Mouse (Mus musculus) adipocyte (in vitro differentiated cells): ENCODE results near the gene Nmnat2.
A peak's percentile ranks its signal among the peaks of the same experiment; 100 is the strongest.

ENCODE experiments used
- DNase-seq: peaks from one replicate; pipeline ENCODE4 v3.0.0-alpha.2; 2016; ENCODE audit warnings: low spot score

Gene Nmnat2

DNA sequence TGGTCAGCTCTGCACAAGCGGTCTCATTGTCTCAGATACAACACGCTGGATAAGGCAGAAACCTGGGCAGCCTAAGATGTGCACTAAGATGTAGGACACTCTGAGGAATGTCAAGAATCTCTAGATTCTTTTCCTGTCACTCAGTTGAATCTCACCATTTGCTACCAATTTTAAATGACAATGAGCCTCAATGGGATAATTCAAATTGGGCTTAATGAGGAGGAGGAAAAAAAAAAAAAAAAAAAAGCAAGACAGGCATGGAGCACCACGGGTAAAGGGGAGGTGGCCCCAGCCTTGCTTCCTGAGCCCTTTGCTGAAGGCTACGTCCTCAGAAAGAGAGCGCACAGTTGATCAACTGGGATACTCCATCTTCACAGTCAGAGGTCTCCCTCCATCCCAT is 138.4 kb downstream of the Nmnat2 start:
- no peak for DNase-seq

DNA sequence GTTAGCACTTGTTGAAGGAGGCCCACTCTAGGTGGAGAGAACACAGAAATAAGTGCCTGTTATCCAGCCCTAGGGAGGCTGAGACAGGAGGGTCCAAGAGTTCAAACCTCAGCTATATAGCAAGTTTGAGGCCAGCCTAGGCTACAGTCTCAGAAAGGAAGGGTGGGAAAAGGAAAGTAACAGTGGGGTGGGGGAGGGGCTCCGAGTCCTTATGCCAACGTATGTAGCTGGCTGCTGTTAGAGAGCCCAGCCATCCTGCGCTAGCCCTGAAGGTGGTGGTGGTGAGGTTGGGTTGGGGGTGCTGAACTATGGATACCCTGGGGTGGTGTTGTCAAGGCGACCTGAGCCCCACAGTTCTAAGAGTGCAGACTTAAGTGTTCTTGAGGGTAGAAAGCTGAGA is 138.8 kb downstream of the Nmnat2 start:
- no peak for DNase-seq

DNA sequence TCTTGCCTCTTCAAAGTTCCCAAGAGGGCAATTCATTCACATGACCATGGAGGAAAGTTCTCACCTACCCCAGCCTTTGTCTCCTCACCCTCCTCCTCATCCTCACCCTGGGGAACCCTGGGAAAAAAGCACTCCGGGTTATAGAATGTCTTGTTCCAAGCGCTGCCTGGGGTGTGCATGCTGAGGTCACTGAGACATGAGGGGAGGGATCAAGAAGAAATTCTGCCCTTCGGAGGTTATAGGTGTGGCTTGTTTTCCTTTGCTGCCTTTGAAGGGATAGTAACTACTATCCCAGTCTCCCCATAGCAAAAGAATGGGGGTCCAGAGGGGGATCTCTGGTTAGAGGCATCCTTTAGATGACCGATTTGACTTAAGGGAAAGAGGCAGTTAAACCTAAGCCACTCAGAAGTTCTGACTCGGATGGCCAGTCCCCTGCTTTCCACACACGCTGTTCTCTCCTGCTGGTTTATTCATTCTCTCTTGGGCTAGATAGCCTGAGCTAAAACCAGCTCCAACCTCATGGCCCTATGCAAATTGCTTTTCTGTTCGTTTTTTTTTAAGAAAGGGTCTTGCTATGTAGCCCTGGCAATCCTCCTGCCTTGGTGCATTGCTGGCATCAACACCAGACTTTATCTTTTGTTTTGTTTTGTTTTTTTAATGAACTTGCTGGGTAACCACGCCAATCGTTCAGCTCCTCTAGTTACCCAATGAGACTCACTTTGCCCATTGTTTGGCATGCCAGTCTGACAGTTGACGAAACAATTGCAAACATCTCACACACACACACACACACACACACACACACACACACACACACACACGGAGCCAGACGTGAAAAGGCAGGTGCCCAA is 139.7 kb downstream of the Nmnat2 start:
- no peak for DNase-seq

DNA sequence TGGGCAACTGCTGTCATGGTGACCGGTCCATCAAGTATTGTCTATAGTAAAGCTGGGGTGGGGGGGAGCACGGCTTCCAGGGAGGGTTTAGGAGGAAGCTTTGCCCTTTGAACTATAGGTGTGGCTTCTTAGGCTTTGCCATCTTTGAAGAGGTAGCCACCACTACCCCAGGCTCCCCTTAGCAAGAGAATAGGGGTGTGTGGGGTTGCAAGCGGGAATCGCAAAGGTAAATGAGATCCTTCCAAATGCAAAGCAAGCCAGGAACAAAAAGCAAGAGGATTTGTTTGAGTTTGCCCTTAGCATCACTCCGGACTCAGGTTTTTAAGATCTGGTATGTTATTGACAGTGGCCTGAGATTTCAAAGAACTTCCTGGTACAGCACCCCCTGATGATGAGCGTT is 140.5 kb downstream of the Nmnat2 start:
- no peak for DNase-seq

DNA sequence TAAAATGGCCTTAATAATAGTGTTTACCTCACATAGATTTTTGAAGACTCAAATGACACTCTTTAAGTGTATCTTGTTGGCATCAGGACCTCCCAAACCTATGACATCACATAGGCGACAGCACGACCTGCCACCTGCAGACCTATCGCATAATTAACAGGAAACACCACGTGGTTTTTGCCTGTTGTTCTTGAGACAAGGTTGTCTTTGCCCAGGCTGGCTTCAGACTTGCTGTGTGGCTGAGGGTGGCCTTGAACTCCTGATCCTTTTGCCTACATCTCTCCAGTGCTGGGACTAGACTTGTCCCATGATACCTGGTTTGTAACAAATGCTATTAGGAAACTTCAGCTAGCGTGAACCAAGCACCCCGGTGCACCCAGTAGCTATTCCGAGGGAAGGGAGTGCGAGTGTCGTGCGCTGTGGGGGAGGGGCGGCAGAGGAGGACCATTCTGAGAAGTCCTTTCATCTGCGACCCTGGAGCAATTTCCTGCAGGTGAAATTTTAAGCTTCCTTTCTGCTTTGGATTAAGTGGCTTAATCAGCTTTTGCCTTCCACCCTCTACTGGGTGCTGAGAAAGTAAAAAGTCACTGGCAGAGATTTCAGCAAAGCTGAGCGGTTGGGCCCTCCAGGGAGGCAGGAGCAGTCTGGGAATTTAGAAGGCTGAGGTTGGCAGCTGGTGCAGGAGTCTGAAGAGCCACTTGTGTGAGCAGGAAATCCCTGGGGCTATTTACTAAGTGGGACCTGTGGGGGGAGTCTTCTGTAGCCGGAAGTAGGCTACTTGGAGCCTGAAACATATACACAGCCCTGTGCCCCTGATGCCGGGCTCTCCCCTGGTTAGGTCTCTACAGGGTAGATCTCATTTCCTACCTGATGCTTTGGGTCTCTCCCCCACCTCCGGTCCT is 141.3 kb downstream of the Nmnat2 start:
- no peak for DNase-seq

DNA sequence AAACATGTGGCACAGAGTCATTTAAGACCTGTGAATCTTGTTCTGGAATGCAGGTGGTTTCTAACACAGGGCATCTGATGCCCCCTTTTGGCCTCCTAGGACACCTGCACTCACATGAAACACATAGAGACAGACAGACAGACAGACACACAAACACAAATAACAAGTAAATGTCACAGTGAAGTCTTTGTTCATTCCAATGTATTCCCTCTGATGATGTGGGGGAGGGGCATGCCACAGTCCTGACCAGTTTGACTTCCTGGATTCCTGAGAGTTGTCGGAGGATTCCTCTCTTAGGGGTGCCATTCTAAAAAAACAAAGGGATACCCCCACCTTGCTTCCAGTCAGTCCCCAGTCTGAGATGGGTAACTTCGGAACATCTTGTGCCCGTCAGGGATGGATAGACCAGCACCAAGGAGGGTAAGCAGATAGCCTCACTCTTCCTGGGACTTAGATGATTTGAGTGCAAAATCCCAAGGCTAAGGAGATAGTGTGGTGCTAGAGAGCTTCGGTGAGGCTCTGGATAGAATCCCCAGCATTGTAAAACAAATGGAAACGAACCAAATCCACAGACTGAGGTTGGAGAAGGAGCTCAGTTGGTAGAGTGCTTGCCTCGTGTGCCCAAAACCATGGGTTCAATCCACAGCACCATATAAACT is 142.4 kb downstream of the Nmnat2 start:
- no peak for DNase-seq

DNA sequence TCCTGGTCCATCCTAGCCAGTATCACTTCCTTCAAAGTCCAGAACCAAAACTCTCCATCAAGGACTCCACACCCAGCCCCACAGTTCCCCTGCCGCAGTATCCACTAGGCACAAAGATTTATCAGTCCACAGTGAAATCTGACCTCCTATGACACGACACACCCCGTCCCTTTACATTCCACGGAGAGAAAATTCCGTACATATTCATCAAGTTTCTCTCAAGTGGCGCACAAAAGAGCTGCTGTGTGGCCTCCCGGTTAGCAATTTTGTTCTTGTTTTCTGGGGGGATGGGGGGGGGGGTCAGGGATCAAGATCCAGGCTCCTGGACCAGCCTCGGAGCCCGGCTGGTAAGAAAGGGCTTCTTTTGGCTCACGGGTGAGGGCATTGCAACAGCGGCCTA is 143.8 kb downstream of the Nmnat2 start:
- DNase-seq = no peak

DNA sequence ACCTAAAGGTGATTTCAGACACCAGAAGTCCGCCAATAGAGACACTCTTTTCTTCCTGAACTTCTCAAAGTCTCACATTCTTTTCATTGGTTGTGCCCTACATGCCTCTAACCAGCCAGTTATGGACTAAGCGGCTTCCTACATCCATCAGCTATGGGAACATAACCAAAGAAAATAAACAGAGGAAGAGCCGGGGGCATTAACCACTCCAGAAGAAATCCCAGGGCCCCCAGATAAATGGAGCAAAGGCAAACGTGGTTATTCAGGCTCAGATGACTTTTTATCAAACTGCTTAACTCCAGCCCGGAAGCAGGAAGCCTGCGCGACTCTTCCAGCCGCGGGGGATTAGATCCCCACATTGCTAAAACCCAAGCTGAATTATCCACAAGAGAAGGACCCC is 146.1 kb downstream of the Nmnat2 start:
- peak; percentile 49 for DNase-seq

DNA sequence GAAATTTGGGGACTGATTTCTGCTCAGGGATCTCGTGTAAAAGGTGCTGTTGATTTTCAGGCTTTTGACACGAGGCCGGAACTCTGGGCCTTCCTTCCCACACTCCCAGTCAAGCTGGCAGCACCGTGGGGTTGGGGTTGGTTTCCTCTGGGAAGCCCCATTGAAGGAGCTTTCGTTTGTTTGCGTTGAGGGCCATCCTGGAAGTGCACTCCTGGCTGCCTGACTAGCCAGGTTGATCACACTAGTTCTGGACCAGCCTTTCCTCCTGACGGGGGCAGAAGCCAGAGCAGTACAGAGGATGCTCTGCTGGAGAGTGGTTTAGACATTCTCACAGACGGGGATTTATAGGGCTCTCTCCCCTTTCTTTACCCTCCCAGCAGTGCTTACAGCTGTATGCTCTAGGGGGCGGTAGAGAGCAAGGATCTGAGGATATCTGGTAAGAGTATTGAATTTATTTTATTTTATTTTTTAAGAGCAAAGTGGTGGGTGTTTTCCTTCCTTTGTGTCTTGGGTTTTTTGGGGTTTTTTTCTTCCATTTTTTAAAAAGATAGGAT is 146.6 kb downstream of the Nmnat2 start:
- DNase-seq = peak; percentile 81

DNA sequence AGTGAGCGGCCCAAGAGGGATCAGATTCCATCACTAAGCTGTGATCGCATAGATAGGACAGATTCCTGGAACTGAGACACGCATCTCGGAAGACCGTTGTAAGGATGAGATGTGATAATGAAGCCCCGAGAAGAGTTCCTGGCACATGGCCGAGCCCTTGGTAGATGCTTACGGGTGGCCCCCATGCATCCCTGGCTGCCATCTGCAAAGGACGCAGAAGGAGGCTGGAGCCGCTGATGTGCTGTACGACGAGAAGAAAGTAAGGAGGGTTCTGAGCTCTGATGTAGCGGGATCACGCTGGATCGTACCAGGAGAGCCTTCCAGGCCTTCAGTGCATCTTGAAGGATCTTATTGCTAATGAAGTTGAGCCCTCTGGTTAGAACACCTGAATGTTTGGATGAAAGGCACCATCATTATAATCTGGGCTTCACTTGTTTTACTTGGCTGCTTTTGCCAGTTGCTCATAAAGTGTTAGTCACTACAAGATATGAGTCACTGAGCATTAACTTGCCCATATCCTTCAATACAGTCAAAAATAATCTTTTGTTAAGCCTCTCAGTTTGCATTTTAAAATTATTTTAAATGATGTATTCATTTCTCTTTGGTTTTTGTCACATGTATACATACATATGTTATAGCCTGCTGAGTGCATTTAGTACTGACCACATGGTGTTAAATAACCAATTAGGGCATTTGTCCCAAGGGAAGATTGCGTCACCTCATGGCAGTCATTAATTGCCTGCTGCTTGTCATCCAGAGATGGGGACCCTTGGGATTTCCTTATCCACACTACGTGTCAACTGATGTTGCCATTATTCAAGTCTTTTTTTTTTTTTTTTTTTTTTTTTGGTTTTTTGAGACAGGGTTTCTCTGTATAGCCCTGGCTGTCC is 147.7 kb downstream of the Nmnat2 start:
- DNase-seq = no peak

DNA sequence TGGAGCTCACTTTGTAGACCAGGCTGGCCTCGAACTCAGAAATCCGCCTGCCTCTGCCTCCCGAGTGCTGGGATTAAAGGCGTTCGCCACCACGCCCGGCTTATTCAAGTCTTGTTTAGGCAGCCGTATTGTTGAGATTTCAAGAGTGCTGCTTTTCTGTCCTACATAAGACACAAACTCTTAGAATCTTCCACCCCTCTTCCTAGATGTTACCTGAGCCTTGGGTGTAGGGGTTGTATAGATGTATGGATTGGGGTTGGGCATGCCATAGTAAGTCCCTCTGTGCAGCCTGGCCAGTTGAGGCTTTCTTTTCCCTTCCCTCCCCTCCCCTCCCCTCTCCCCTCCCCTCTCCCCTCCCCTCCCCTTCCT is 148.4 kb downstream of the Nmnat2 start:
- DNase-seq = no peak

DNA sequence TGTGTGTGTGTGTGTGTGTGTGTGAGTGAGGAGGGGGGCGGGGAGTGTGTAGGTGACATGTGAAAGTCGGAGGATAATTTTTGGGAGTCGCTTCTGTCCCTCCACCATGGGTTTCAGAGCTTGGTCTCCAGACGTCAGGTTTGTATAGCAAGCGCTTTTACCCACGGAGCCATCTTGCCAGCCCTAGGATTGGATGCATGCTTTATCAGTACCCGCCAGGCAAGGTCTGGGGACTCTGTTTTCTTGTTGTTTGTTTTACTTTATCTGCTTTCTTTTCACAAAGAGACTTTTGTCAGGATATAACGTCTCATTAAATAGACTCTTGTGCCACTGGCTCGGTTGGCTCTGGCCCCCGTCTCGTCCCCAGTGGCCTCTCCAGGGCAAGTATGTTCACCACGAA is 150.0 kb downstream of the Nmnat2 start:
- DNase-seq = peak; percentile 40

DNA sequence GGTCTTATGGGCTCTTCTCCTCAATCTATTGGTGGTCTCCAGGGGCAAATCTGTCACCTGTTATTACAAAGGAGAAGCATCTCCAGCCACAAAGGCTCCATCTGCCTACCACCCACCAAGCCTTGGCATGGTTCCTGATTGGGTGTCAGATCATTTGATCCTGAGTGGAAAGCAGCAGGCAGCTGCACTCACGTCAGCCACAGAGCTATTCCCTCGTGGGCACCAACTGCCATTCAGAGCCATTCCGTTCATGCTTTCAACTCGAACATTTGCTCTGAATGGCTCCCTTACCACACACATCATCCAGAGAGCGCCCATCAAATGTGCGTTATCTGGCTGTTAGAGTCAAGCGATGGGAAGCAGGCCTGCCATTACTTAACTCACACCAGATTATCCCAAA is 153.1 kb downstream of the Nmnat2 start:
- no peak for DNase-seq

DNA sequence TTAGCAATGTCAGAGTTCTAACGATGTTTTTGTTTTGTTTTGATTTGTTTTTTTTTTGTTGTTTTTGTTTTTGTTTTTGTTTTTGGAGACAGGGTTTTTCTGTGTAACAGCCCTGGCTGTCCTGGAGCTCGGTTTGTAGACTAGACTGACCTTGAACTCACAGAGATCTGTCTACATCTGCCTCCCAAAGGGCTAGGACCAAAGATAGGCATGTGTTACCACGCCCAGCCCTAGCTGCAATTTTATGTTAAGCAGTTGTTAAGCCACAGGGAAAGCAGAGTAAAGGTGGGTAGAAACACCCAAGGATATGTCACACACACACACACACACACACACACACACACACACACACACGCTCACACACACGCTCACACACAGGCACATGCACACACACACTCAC is 154.6 kb downstream of the Nmnat2 start:
- DNase-seq = no peak

DNA sequence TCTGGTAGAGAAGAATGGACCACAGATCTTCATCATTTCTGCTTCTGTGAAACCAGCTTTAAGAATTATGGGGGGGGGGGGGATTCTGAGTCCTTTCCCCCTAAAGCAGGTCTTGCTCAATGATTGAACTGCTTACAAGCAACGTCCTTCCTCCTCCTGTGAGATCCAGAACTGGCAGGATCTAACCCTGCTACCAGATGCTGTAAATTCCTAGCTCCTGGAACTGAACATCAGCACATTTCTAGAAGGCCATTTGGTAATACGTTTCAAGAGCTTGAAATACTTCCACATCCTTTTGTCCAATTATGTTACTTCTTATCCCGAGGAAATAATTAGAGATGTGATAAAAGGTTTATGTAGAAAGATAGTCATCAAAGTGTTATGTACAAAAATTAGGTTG is 155.0 kb downstream of the Nmnat2 start:
- no peak for DNase-seq

DNA sequence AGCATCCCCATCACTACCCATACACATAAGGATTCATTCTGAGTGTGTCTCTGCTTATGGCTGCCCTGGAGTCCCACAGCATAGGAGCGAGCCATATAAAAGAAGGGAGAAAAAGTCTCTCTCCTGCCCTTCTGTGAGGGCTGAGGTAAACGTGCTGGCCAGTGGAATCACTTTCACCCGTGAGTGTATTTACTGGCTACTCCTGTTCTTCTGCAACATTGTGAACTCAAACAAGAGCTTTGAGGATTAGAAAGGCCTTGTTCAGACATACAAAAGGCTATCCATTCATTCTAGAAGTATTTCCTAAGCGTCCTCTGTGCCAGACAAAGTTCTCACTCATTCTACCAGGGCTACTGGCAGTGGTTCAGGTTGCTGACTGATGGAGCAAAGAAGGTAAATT is 156.8 kb downstream of the Nmnat2 start:
- DNase-seq = no peak

DNA sequence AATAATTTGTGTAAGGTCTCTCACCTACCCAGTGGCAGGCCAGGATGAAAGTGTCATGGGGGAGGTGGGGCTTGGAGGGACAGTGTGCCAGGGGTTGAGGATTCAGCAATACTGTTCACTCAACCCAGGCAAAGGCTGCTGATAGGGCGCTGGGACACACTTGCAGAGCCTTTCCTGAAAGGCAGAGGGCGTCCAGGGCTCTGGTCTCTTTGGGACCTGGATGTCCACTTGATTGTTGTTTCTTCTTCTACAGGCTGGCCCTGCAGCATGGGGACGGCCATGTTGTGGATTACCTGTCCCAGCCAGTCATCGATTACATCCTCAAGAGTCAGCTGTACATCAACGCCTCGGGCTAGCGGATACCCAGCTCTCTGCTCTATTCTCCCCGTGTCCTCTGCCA is 160.5 kb downstream of the Nmnat2 start:
- DNase-seq = no peak

DNA sequence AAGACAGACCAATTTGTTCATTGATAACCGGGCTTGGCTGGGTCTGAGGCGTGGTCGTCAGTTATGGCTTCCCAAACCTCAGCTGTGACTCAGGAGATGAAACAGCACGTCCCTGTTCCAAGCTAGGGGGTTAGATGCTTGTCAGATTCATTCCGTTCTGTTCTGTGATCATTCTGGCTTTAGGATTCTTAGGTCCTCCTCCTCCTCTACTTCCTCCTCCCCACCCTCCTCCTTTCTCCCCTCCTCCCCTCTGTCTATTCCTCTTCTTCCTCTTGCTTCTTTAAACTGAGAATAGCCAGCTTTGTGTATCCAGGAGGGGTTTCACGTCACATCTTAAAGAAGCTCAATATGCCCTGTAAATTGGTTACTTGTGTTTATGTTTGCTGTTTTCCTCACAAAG is 165.8 kb downstream of the Nmnat2 start:
- no peak for DNase-seq

DNA sequence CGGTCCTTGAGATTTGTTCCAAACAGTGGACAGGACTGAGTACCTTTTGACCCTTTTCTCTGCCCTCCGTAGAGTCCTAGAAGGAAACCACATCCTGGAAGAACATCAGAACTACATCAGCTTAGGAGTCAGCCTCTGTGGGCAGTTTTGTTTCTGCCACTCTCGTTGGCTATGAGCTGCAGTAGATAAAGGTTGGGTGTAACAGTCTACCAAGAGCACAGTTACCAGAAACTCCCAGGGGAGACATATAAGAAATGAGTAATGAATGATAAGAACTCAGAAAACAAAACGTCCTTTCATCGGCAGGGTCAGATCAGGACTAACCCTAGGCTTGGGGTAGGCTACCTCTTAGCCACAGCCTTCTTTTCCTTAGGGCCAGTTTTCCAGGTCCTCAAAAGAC is 166.5 kb downstream of the Nmnat2 start:
- DNase-seq = peak; percentile 60

DNA sequence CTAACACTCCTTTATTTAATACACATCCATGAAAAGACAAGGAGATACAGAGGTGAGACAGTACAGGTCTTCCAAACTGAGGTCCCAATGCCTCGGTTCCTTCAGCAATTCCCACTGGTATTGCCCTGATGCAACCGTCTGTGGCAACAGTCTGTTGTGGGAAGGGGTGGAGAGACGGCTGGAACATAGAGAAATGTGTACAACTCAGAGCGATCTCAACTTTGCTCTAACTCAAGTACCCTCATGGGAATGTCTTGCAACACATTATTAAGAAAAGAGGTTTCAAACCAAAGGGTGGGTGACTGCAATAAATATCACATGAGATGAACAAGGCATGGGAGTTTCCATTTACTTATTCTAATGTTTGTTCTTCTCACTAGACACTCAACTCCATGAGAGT is 168.0 kb downstream of the Nmnat2 start:
- peak; percentile 93 for DNase-seq

DNA sequence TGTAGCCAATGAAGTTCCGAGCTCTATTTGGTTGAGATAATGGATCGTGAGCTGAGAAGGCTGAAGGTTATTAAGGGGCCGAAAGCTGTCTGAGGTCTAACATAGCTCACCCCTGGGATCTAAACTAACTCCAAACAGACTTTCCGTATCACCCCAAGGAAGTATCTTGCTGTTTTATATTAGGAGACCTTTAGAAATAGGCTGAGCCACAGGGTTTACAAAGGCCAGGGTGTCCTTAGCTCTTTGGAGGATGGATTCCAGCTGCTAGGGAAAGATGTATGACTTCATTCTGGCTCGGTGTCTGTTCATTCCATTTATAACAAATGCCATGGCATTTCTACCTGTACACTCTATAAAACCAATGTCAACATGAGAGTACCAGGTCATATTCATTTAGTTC is 169.7 kb downstream of the Nmnat2 start:
- DNase-seq = no peak
